Mouse (Mus musculus) monocyte, adult 5-6 weeks (primary cell): ENCODE data around the gene Rbm19. TPM values are rescaled to one million over a fixed set of nuclear protein-coding genes. Genes with fewer than 3 reads are reported as not detected.
A peak's percentile ranks its signal among the peaks of the same experiment; 100 is the strongest.
"Not testable (repeated sequence)": the region's sequence is repeated elsewhere in the genome, so short reads cannot be mapped to it uniquely, and the experiment has no call there.

ENCODE experiments used
- ATAC-seq: fragments of 153-309, 156-312 bp; replicated peaks from 2 replicates; pipeline ENCODE4 v1.8.0; 2017; ENCODE audit warnings: mild to moderate bottlenecking; ENCODE audit not compliant: low TSS enrichment, insufficient number of reproducible peaks, severe bottlenecking, poor library complexity, low FRiP score
- total RNA-seq: library from RNA; stranded (forward); fragments of 200-1000, 200-491, 200-594 nt; gene quantifications from 3 replicates; pipeline ENCODE4 v1.2.3, GENCODE M21; 2017

Gene Rbm19
- 15.9 to 22.4 TPM (median 22.2 TPM) in 3 replicates for total RNA-seq

DNA sequence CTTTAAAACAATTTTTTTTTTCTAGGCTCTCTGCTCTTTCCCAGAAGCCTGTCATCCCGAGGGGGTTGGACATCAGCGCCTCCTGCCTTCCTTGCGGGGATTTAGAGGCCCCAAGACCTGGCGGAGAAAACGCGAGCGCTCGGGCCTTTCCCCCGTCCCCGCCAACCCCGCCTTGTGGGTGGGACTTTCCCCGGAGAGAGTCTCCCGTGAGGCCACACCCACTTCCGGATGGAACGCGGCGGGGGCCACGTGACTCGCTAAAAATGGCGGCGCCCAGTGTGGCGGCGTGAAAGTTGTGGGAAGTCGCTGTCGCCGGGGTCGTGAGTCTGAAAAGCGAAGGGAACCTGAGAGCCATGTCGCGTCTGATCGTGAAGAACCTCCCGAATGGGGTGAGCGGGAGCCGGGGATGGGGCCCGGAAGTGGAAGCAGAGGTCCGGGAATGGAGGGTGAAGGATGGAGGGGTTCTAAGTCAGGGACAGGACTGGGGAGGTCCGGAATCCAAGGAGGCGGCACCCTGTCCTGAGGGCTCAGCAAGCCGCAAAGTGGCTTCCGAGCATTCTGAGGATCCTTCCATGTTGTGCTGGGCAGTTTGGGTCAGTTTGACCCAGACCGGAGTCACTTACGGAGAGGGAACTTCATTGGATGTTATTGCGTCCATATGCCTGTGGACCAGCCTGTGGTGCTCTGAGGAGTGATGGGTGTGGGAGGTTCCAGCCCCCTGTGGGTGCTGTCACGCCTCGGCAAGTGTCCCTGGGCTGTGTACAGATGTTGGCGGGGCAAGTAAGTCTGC is at the start of gene Rbm19:
Rbm19 (plus strand) TSS at position 205 of the 790 bp plus-strand sequence.
- ATAC-seq: peak; percentile 93

DNA sequence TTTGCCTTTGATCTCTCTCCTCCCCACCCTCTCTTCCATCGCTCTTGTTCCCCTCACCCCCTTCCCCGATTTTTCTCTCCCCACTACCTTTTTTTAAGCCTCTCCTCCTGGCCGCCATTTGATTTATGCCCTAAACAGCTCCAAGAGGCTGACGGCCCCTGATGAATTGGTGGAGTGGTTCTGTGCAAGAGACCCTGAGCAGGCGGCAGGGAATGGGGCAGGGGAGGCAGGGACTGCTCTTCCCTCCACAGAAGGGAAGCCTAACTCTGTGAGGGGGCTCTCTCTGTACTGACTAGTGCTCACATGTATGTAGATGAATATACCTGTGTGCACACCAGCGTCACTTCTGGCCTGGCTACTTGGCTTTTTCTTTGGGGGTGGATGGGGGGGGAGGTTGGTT is 49.0 kb upstream of the Rbm19 start:
- ATAC-seq: no peak

DNA sequence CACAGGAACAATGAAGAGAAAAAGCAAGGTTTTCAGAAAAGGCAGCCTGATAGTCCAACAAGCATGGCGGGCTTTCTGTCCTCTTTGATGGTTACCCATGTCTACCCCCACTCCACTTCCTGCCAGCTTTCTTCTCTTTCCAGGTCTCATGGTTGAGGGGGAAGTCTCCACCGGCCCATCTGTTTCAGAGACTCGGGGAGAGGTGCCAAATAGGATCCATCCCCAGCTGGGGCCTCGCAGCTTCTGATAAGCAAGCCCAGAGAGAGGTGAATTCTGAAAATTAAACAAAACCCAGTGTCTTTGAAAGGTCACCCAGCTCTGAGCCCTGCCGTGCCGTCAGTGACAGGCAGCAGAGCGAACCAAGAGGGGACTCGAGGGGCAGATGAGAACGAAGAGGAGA is 42.2 kb upstream of the Rbm19 start:
- no peak for ATAC-seq

DNA sequence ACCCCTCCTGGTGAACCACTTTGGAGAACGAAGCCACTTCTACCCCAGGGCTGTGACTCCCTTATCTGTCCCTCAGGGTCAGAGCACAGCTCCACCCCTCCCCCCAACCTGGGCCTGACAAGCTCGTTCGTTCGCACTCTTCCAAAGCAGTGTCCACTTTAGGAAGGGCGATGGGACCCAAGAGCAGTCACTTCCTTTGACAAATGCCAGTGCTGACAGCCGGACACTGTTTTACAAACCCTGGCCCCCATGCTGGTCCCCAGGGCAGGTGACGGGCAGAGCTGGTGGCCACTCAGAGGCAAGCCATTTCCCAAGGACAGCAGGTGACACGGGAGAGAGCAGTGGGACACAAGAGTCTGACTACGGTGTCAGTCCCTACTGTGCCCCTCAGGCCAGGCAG is 36.2 kb upstream of the Rbm19 start:
- no peak for ATAC-seq

DNA sequence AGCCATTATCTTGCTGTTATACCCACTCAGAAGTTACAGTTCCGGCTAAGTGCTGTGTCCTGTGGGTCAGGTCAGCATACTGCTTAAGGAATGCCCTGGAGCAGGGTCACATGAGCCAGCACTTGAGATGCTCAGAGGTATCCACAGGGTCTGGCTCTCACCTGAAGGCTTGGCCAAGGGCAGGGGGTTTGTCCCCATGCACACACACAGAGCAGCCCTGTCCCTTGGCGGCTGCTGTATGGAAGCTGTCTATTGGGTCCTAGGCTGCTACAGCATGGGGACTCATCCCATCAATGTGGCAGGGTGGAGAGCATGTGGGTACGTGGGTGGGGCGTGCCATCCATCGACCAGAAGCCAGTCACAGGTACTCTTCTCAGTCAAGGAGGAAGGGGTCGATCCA is 35.8 kb upstream of the Rbm19 start:
- ATAC-seq: no peak

DNA sequence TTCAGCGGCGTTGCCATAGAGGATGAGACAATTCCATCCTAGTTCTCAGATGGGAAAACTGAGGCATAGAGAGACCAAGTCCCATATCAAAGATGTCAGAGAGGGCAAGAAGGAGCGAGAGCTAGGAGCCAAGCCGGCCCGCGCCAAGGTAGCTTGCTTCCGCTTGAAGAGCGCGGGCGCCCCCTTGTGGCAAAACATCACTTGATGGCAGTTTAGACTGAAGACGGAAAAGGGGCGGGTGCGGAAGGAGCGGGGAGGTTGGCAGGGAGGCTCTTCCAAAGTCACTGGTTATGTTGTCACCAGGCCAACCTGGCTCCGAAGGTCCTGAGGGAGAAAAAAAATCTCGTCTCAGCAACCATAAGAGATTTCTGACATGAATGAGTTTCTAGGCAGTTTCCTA is 27.7 kb upstream of the Rbm19 start:
- peak; percentile 73 for ATAC-seq

DNA sequence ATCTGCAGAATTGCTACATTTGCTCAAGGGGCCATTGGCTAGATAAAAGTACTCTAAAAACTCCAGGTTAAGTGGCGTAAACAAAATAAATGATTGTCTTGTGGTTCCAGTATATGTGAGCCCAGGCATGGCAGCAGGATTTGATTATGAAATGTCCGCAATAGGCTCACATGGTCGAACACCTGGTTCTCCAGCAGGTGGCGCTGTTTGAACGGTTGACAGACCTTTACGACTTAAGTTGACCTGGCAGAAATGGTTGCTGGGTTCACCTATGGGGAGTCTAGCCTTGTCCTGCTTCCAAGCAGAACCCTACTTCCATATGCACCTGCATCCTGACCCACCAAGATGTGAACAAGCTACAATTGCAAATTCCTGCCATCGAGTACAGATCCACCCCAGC is 21.7 kb upstream of the Rbm19 start:
- ATAC-seq: no peak

DNA sequence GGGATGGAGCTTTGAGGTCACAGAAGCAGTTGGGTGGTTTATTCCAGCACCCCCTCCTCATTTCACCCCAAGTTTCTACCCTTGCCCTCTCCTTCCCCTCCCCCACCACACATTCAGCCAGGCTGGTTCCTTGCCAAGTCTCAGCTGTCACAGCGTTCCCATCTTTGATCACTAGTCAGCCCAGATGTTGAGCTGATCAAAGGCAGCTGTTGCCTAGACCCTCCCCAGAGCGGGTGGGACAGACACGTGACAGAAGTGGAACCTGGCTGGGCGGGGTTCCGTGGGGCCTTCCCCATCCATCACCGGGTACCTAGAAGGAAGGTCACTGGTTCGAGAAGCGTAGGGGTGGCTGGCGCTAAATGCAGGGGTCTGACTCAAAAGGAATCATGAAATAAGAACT is 19.2 kb upstream of the Rbm19 start:
- no peak for ATAC-seq

DNA sequence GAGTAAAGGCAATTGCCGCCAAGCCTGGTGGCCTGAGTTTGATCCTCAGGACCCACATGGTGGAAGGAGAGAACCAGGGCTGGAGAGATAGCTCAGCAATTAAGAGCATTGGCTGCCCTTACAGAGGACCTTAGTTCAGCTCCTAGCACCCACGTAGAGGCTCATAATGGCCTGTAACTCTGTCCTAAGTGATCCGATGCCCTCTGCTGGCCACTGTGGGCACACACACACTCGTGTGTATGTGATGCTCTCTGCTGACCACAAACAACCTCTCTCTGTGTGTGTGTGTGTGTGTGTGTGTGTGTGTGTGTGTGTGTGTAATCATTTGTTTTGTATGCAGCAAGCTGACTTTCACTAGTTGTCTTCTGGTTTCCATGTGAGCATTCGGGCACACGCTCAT is 15.5 kb upstream of the Rbm19 start:
- ATAC-seq: no peak

DNA sequence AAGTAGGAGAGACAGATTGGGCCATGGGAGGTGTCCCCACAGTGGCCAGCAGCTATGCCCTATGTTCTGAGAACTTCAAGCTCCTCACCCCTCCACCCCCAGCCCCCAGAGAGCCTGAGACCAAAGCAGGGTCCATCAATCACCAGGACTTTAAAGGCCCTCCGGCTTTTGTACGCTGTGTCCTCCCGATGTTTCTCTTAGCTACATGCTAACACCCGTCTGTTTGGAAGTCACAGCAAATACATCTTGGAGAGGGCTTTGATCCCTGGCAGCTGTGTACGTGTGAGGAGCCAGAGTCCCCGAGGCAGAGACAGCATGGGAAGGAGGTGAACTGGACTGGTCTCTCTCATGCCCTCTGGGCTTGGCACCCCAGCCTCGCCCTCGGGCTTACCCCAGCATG is 14.2 kb upstream of the Rbm19 start:
- no peak for ATAC-seq

DNA sequence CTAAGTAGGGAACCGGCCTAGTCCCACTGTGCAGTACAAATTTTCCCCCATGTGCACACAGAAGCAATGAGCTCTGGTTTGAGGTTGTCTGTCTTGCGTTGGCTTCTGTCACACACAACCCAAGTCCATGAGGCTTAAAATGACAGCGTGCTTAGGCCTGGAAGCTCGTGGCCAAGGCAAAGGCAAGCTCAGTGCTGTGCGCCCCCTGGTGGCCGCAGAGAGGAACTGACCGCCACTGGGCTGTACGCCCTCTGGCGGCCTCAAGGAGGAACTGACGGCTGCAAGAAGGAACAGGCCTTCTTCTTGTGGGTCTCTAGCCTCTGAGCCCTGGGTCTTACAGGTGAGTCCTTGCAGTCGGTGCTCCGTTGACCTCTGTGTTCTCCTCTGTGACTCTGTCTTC is 13.5 kb upstream of the Rbm19 start:
- ATAC-seq: peak; percentile 93

DNA sequence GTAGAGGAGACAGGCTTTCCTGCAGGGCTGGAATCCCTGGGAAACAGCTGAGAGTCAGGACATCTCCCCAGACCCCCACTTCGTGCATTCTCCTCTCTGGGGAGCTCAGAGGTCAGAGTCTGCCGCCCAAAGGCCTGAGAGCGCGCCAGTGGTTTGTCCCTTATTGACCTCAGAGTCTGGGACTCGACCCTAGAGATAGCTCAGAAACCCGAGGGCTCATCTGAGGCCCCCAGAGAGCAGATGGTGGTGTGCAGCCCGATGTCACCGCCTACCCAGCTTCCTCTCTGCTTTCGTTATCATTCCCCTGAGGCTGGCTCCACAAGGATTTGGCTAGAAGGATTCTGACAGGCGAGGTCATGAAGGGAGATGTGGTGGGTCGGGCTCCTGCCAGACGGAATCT is 12.8 kb upstream of the Rbm19 start:
- ATAC-seq: no peak

DNA sequence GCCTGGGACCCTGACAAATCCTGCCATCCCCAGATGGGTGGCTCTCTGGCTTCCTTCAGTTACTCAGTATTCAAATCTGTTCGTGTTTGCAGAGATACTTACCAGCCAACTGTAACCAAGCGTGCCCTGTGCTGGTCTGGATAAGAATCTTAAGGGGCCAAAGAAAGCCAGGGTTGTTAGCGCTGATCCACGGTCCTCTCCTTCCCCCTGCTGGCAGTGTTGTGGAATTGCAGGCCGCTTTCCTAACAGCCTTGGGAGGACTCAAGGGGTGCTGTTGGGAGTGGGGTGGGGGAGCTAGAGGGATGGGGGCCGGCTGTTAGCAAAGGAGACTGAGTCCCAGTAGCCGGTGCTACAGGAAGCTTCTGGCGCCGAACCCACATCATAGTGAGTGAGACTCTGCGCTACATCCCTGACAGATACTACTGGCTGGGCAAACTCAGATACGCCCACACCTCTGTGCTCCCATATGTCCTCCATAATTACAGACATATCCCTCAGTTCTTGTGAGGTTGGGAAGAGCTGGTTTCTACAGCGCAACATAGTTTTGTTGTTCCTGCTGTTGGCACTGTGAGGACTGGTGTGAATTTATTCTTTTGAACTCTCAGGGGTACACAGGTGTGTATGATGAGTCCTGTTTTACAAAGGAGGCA is 9.7 kb upstream of the Rbm19 start:
- 0 out of 2 replicates have a peak, but pooled peaks have one; percentile 48 for ATAC-seq

DNA sequence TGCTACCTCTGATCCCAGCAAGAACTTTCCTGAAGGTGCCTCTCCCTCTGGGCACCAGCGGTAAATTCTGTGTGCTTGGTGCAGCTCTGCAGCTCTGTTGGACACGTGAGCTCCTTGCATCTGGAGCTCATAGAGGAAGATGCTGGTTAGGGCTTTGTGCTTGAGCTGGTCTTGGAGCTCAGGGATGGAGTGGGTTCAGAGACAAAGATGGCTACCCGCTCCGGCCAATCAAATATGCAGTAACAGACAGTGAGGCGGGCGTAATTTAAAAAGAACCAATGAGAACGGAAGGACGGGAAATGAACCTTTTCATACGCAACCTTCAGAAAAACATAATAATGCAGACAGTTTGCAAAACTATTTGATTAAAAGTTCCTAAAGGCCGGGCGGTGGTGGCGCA is 1.9 kb upstream of the Rbm19 start:
- ATAC-seq: no peak

DNA sequence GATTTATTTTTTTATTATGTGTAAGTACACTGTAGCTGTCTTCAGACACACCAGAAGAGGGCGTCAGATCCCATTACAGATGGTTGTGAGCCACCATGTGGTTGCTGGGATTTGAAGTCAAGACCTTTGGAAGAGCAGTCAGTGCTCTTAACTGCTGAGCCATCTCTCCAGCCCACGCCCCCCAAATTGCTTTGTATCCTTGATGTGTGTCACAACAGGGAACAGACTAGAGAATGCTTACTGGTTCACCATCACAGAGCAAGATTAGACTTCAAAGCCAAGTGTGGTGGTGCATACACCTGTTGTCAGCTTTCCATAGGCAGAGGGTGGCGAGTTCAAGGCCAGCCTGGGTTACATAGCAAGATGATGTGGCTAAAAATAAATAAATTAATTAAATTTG is 896 bp downstream of the Rbm19 start:
- not testable (repeated sequence) for ATAC-seq

DNA sequence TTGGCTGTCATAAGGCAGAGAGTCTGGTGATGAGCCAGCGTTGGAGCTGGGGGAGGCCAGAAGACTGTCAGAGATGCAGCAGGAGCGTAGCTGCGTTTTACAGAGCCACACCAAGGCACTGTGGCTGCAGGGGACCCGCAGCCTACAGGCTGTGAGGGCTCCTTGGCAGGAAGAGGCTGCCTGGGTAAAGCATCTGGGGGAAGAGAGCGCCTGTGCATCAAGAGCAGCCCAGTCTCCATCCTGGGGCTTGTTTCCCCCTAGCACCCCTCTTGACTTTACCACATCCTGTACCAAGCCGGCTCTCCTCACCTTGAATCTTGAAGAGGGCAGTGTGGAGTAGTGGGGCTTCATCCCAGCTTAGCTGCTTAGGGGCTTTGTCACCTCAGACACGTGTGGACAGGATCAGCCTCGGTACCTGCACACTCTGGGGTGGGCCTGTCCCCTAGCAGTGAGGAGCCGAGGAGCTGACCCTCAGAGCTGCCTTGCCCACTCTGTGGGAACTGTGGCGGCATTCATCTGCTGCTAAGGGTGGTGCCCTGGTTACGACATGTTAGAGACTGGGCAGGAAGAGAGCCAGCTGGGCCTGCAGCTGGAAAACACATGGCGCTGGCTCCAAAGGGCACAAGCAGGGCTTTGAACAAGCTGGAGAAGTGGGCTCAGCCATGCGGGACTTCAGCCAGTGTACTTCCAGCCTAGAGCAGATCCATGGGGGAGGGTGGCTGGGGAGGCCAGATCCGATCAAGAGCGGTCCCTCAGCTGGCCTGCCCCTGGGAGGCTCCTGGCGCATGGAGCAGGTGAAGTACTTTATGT is 8.8 kb downstream of the Rbm19 start:
- ATAC-seq: no peak

DNA sequence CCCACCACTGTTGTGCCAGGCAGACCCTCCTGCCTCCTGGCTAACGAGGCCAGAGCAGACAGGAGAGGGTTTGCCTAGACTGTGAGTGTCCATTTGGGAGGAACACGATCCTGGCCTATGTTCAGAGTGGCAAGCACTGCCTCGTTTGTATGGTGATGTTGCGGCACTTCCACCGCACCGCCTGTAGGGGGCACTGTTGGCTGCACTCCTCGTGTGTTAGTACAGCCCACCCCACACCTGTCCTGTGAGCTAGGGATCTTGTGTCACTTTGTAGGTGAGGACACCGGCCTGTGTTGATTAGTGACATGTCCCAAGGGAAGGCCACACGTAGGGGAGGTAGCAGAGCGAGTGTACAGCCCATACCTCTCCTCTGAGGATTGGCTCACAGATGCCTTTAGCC is 11.4 kb downstream of the Rbm19 start:
- ATAC-seq: no peak

DNA sequence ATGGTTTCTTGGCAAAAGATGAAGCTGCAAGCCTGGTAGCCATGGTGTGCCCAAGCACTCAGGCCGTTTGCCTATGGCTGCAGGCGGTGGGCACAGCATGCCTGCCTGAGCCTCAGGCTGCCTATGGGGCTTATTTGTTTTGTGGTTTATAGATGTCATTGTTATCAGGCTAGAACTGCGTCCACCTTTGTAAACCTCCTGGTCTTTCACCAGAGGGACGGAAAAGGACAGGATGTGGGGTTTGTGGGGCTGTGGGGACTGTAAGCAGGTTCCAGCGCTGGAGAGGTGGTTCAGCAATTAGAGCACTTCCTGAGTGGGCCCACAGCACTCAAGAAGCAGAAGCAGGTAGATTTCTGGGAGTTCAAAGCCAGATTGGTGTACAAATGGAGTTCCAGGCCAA is 12.2 kb downstream of the Rbm19 start:
- no peak for ATAC-seq

DNA sequence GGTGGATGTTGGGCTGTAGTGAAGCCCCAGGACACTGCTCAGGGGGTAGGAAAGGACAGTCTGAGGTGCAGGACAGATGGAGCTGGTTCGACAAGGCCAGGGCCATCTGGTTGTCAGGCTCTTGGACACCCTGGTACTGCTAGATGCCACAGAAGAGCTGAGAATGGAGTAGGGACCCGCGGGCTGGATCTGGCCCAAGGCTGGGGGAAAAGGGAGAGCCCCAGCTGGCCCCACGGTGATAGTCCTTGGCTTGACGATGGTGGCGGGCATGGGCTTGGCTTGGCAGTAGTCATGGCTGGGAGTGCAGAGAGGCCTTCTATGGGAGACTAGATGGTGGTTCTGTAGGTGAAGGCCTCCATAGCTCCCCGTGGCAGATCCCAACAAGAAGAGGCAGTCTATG is 12.8 kb downstream of the Rbm19 start:
- ATAC-seq: no peak

DNA sequence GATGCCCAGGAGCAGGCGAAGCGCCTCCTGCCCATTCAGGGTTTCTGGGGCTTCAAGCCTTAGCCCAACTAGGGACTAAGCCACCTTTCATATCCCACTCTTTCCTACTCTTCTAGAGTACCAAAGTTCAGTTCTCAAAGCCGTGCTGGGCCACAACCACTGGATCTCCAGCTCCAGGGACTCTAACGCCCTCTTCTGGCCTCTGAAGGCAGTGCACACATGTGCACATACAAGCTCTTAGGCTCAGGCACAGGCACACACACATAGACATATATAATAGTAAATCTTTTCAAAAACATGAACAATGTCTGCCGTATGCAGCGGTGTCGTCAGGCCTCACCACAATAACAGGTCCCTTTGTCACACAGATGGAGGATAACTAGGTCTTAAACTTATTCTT is 13.5 kb downstream of the Rbm19 start:
- no peak for ATAC-seq
